Mouse (Mus musculus): Measurements from ENCODE around the gene Prok1.

DNA sequence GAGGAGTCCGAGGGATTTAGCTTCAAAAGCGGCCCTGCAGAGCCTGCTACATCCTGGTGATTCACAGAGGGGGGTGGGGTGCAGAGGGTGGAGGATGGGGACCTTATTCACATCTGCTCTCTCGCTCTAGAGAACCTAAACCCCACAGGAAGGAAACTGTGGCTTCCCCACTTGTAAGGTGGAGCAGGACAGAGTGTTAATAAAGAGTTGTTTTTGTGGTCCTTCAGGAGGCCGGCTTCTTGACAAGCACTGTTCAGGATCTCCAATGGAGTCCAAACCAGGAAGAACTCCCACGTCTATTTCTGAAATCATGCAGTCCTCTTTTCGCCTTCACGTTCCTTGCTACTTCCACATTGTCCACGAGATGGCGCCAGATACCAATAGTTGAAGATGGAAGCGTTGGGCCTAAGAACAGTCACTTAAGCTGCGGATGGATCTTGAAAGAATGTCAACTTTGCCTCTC, 6.1 kb downstream of the Prok1 start:
- TF ChIP-seq CTCF (conservative IDR thresholded peaks at IDR 0.05; ENCODE audit: insufficient read depth, insufficient read length, low read depth, low read length), result peak; percentile 95
- TF ChIP-seq POLR2A (IDR thresholded peaks at IDR 0.05; ENCODE audit: low read depth, low read length), result no peak

Measured in kidney, adult 2 months (tissue).